Mouse (Mus musculus) kidney, adult 2 months (tissue): ENCODE results near the gene AF067063.

ENCODE experiments used
- CTCF ChIP-seq: fragments of 200-500 bp; conservative IDR thresholded peaks from 2 replicates; pipeline ENCODE4 v1.5.1; 2011; ENCODE audit warnings: low read depth, mild to moderate bottlenecking, control low read depth, low read length, moderate library complexity, mixed read lengths; ENCODE audit not compliant: insufficient read depth, insufficient read length
- POLR2A ChIP-seq: fragments of 200-500 bp; IDR thresholded peaks from one replicate; pipeline ENCODE4 v1.6.1; 2011; ENCODE audit warnings: low read depth, low read length, control low read depth

DNA sequence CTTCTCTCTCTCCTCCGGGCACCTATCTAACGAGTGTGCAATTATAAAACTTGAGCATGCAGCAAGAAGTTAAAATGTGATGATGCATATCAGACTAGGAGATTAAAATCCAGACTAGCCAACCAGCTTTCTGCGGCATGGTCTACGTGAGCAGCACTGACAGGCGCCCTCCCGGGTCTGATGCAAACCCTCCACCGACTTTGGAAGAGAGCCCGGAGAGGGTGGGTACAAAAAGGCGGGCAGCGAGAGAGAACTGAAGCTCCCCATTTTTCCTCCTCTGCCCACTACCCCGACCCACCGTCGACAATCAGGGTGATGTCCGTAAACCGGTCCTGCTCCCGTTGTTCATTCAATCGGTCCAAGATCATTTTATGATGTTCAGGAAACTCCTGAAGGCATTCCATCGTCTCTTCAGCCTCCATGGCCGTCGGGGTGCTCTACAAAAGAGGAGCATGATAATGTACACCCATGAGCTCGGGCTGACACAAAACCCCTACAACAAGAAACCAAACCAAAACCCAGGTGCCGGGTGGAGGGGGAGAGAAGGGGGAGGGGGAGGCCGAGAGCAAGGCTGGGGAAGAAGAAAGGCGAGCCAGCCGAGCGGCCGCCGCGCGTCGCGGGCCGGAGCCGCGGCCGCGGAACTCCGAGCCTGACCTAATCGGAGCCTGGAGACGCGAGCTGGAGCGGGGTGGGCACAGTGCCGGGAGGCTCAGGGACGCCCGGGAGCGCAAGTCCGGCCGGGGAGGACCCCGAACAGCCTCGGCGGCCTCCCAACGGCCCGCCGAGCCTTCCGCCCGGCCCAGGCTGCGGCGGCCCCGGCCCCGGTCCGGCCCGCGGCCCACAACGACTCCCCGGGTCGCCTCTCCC is 39.9 kb downstream of the AF067063 start:
- TF ChIP-seq POLR2A (no peak), CTCF (no peak)
